Mouse (Mus musculus) lung, adult 2 months (tissue): ENCODE data around the gene Ypel3.

Source experiments
- CTCF ChIP-seq: fragments of 200-500 bp; IDR thresholded peaks from 2 replicates; pipeline ENCODE4 v1.5.1; 2011; ENCODE audit warnings: mild to moderate bottlenecking, low read length, control low read depth; ENCODE audit not compliant: insufficient read depth
- POLR2A ChIP-seq: fragments of 200-500 bp; IDR thresholded peaks from 2 replicates; pipeline ENCODE4 v1.6.1; 2011; ENCODE audit warnings: low read depth, mild to moderate bottlenecking, control low read depth, low read length, borderline replicate concordance; ENCODE audit errors: extremely low read depth

DNA sequence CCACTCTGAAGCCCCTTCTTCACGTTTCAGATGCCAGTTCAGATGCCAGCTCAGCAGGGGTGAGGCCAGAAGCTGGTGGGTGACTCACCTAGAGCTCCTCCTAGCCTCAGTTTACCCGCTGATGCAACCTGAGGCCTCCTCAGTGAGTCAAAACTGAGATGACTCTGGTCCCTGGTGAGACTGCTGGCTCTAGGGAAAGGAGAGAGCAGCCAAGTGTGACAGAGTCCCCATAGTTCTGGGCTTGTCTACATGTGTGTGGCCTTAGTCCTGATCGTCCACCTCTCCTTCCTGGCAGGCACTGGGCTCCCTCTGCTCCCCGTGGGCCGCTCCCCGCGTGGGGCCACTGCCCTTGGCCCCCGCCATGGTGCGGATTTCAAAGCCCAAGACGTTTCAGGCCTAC is 721 bp downstream of the Ypel3 start:
- TF ChIP-seq CTCF: no peak
- TF ChIP-seq POLR2A: no peak
